Comparison of ENCODE assay signal across 15 mouse cellular contexts in the genomic region with DNA sequence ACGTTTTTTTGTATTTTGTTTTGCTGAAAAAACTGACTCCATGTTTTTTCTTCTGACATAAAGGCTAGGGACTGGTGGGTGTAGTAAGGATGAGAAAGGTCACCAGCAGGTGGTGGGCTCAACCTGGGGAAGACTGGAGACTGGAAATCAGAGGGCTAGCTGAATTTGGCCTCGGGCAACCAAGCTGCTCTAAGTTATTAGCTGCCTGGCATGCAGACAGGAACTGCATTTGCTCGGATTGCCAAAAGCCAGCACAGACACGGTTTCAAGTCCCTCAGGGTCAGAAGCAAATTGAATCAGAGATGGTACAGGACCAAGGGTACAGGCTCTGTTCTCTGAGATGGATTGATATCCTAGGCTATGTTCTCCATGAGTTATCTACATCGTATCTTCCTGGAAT.
"Had no signal": no experiment of that assay in that cellular context is flagged by ENCODE, and none has a peak within 500 bp of the region (broad histone marks: within the 10 kb centered on the region; RNA-seq: fewer than 3 reads in every experiment).

No protein-coding gene starts in this region.

- ATAC-seq: liver, embryonic 12.5 days; midbrain, embryonic 15.5 days had no signal

- H3K9ac ChIP-seq: liver, embryonic 12.5 days; lung, embryonic 15.5 days; midbrain, embryonic 15.5 days; stomach, embryonic 15.5 days had no signal

- H3K4me1 ChIP-seq: lung, embryonic 15.5 days; stomach, embryonic 15.5 days had no signal

- DNase-seq: kidney, adult 11 months; kidney, postnatal 10 days; kidney, postnatal 4 days; lung, postnatal 14 days; right cerebral cortex, postnatal 14 days; thymus, adult 2 months; thymus, postnatal 25 days had no signal

- H3K36me3 ChIP-seq: limb, embryonic 10.5 days; liver, embryonic 12.5 days; lung, embryonic 15.5 days; midbrain, embryonic 15.5 days; stomach, embryonic 15.5 days had no signal

- H3K9me3 ChIP-seq: limb, embryonic 10.5 days; liver, embryonic 12.5 days; lung, embryonic 15.5 days; midbrain, embryonic 15.5 days; stomach, embryonic 15.5 days had no signal

- H3K27ac ChIP-seq: layer of hippocampus, adult 2 months; limb, embryonic 10.5 days; liver, embryonic 12.5 days; lung, embryonic 15.5 days; macrophage; stomach, embryonic 15.5 days had no signal

- H3K27me3 ChIP-seq: liver, embryonic 12.5 days; lung, embryonic 15.5 days; midbrain, embryonic 15.5 days; stomach, embryonic 15.5 days had no signal

- H3K4me3 ChIP-seq: layer of hippocampus, adult 2 months; limb, embryonic 10.5 days; liver, embryonic 12.5 days; lung, embryonic 15.5 days; megakaryocyte, embryonic 14.5 days; midbrain, embryonic 15.5 days; stomach, embryonic 15.5 days had no signal

- H3K4me2 ChIP-seq: liver, embryonic 12.5 days; lung, embryonic 15.5 days; midbrain, embryonic 15.5 days; stomach, embryonic 15.5 days had no signal
